Mouse (Mus musculus): ENCODE data around the gene 2610001J05Rik. TPM values are rescaled to one million over a fixed set of nuclear protein-coding genes. Genes with fewer than 3 reads are reported as not detected.

The 2610001J05Rik gene
- polyA plus RNA-seq (2014; fragmentation: Illumina TruSeq; extraction: RNeasy Lipid Tissue Mini Kit (QIAGEN cat#74804); ENCODE audit: low read depth, low replicate concordance), result 126 TPM

DNA sequence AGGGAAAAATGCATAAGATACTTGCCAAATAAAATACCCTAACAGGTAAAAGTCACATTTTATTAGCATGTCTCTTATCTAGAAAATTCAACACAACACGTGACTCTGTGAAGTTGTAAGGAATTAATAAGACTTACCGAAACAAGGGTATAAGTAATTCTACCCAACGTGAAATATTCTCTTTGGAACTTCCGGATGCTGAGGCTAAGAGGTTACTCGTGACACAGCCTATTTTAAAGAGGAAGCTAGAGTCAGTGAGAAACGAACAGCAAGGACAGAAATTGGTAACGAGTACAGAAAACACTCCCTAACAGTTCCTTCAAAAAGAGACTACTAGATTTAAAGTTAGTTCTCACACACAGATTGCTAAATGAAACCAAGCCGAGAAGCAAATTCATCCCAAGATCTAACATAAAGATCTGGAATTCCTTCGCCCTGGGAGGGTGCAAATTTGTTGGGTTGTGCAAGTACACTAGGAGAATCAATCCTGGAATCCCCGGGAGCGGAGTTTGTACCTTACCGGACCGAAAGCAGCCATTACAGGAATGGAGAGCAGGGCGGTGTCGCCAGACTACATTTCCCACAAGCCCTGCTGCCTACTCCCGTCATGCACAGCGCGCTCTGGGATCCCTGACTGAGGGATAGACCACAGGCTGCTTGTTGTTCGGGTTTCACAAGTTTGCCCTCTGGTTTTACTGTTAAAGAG is at the start of gene 2610001J05Rik:
Gene 2610001J05Rik (minus strand): TSS at position 600 of the 706 bp plus-strand sequence.

DNA sequence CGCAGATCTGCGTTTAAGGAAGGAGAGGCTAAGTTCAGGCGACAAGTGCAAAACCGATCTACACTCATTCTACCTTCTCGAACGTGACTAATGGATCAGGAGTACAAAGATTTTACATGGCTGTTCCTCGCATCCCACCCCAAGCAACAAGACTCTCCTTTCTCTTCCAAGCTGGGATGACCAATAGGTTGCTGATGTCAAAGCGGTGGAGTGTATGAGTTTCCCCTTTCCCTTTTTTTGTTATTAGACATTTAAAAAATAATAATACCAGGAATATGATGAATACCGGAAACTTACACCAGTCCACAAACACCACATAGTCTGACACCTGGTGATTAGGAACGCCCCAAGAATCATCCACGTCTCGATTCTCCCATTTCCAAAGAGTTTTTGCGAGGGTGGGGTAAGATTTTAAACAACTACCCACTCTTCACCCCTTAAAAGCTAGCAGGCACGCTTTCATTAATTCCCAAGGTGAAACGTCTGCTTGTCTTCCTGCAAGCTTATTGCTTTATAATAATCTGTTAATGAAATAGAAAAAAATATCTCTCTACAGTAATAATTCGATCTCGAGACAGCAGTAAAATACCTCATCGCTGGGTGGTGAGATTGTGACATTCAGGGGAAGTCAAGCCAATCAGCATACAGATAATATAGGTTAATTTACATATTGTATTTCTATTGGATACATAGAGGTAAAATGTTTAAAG is 31.8 kb downstream of the 2610001J05Rik start, which contains the start of gene Gpr85:
Gene Gpr85 (minus strand): TSS at position 598 of the 710 bp plus-strand sequence.

Other genes starting within 250 kb of the 2610001J05Rik start
- gene Bmt2, start 193.6 kb downstream of the 2610001J05Rik start, polyA plus RNA-seq (2014; fragmentation: Illumina TruSeq; extraction: RNeasy Lipid Tissue Mini Kit (QIAGEN cat#74804); ENCODE audit: low read depth, low replicate concordance), result 89.3 TPM
- 3.0 TPM for gene Gpr85, start 31.6 kb downstream of the 2610001J05Rik start, polyA plus RNA-seq (2014; fragmentation: Illumina TruSeq; extraction: RNeasy Lipid Tissue Mini Kit (QIAGEN cat#74804); ENCODE audit: low read depth, low replicate concordance)